Mouse (Mus musculus) embryonic facial prominence, embryonic 12.5 days (tissue): Measurements from ENCODE around the gene Mga. TPM values are rescaled to one million over a fixed set of nuclear protein-coding genes. Genes with fewer than 3 reads are reported as not detected.
A peak's percentile ranks its signal among the peaks of the same experiment; 100 is the strongest.

Experiments used
- ATAC-seq: fragments of 200-750 bp; cut with Nextera tagmentation; 2 replicates; pipeline ENCODE4 v1.8.0; 2017; ENCODE audit not compliant: insufficient number of reproducible peaks, insufficient read depth, low FRiP score, low TSS enrichment
- H3K27ac ChIP-seq: fragments of 300-500 bp; sonication (generic); 2 replicates; pipeline ENCODE4 v1.5.1; 2016; ENCODE audit warnings: mild to moderate bottlenecking
- H3K27me3 ChIP-seq: fragments of 300-500 bp; sonication (generic); 2 replicates; pipeline ENCODE4 v1.6.1; 2016; ENCODE audit warnings: mild to moderate bottlenecking, moderate library complexity
- H3K36me3 ChIP-seq: fragments of 300-500 bp; sonication (generic); 2 replicates; pipeline ENCODE4 v1.6.1; 2016; ENCODE audit warnings: mild to moderate bottlenecking
- H3K4me1 ChIP-seq: fragments of 300-500 bp; sonication (generic); 2 replicates; pipeline ENCODE4 v1.6.1; 2016
- H3K4me2 ChIP-seq: fragments of 300-500 bp; sonication (generic); replicated peaks from 2 replicates; pipeline ENCODE4 v1.6.1; 2016; ENCODE audit warnings: mild to moderate bottlenecking, moderate library complexity
- H3K4me3 ChIP-seq: fragments of 300-500 bp; sonication (generic); 2 replicates; pipeline ENCODE4 v1.5.1; 2016; ENCODE audit warnings: mild to moderate bottlenecking
- H3K9ac ChIP-seq: fragments of 300-500 bp; sonication (generic); 2 replicates; pipeline ENCODE4 v1.6.1; 2016; ENCODE audit warnings: mild to moderate bottlenecking, moderate library complexity
- H3K9me3 ChIP-seq: fragments of 300-500 bp; sonication (generic); 2 replicates; pipeline ENCODE4 v1.6.1; 2016; ENCODE audit warnings: mild to moderate bottlenecking, moderate library complexity
- WGBS: fragments of 180-500 bp; shearing (Covaris S2); methylation state at CpG from one replicate; pipeline ENCODE4 v1.1.7; 2016; 5-methylcytosine and 5-hydroxymethylcytosine counted together
- polyA plus RNA-seq: library from polyadenylated mRNA; unstranded; fragments of >200 nt; fragmentation: Nextera tagmentation; extraction: Ambion mirVana; gene quantifications from 2 replicates; pipeline ENCODE4 v1.2.1, GENCODE M21; 2016

Mga gene
- polyA plus RNA-seq, 1 experiment from 2014 or later: 40.5 TPM

- Histone ChIP-seq H3K4me3 (no peak overlapping the region), H3K4me2 (no peak overlapping the region), H3K36me3 (peaks cover 23% of the 10 kb centered on the region), H3K27me3 (no peaks in the 10 kb centered on the region), H3K9ac (no peak overlapping the region), H3K4me1 (no peaks in the 10 kb centered on the region), H3K27ac (no peak overlapping the region), H3K9me3 (no peaks in the 10 kb centered on the region)
- no peak for ATAC-seq
- WGBS: 89% methylated on average over 1 of the region's 1 CpGs
These were observed 20.8 kb downstream of the Mga start for GRCm38 (mm10) chr2:119917631-119918369.

- ATAC-seq: no peak
- 46% methylated on average over 9 of the region's 9 CpGs for WGBS
These were observed 73.5 kb downstream of the Mga start for GRCm38 (mm10) chr2:119970571-119970970.

GRCm38 (mm10) chr2:119971316-119971715 lies 74.3 kb downstream of the Mga start:
- H3K36me3 ChIP-seq: 0 out of 2 replicates have a peak, but pooled peaks cover 3% of the 10 kb centered on the region
- H3K9ac ChIP-seq: no peak overlapping the region
- H3K4me2 ChIP-seq: peak overlapping the region; percentile 68
- peaks cover 15% of the 10 kb centered on the region; the same call in 1 of the 2 replicates for H3K4me1 ChIP-seq
- WGBS: 78% methylated on average over 3 of the region's 3 CpGs
- no peaks in the 10 kb centered on the region for H3K9me3 ChIP-seq
- H3K27ac ChIP-seq: no peak overlapping the region
- no peak overlapping the region for H3K4me3 ChIP-seq
- no peak for ATAC-seq
- H3K27me3 ChIP-seq: no peaks in the 10 kb centered on the region

More at GRCm38 (mm10) chr2:119970571-119970970, 73.5 kb downstream of the Mga start:
- H3K9ac ChIP-seq: no peak overlapping the region
- no peak overlapping the region for H3K4me3 ChIP-seq
- H3K36me3 ChIP-seq: peaks cover 6% of the 10 kb centered on the region; the same call in 1 of the 2 replicates
- H3K9me3 ChIP-seq: no peaks in the 10 kb centered on the region
- H3K27me3 ChIP-seq: no peaks in the 10 kb centered on the region
- no peak overlapping the region for H3K27ac ChIP-seq
- no peak overlapping the region for H3K4me2 ChIP-seq
- H3K4me1 ChIP-seq: peaks cover 15% of the 10 kb centered on the region; the same call in 1 of the 2 replicates

GRCm38 (mm10) chr2:119971837-119972536 lies 75.0 kb downstream of the Mga start:
- ATAC-seq: peak; percentile 97
- Histone ChIP-seq H3K4me2 (peak overlapping the region; percentile 68), H3K4me3 (peak overlapping the region; percentile 80), H3K9me3 (no peaks in the 10 kb centered on the region), H3K27me3 (no peaks in the 10 kb centered on the region), H3K9ac (peak overlapping the region; percentile 87), H3K36me3 (0 out of 2 replicates have a peak, but pooled peaks cover 3% of the 10 kb centered on the region), H3K4me1 (peaks cover 15% of the 10 kb centered on the region; the same call in 1 of the 2 replicates), H3K27ac (peak overlapping the region; percentile 73)
- whole genome bisulfite sequencing: 2% methylated on average over 32 of the region's 32 CpGs

- peak; percentile 68 for ATAC-seq
- 1% methylated on average over 19 of the region's 19 CpGs for WGBS
- Histone ChIP-seq H3K9me3 (no peaks in the 10 kb centered on the region), H3K27ac (peak within 1 kb of the TSS; percentile 73), H3K27me3 (no peaks in the 10 kb centered on the region), H3K4me3 (peak within 1 kb of the TSS; percentile 80), H3K9ac (peak within 1 kb of the TSS; percentile 87), H3K36me3 (0 out of 2 replicates have a peak, but pooled peaks cover 3% of the 10 kb centered on the region), H3K4me1 (peaks cover 15% of the 10 kb centered on the region; the same call in 1 of the 2 replicates), H3K4me2 (peak within 1 kb of the TSS; percentile 68)
These were observed 75.5 kb downstream of the Mga start, which contains the start of gene Mapkbp1 for GRCm38 (mm10) chr2:119972537-119972879. Gene Mapkbp1 (plus strand): TSS chr2:119972699.

- Histone ChIP-seq H3K9me3 (no peaks in the 10 kb centered on the region), H3K4me2 (no peak overlapping the region), H3K4me1 (peaks cover 4% of the 10 kb centered on the region), H3K36me3 (no peaks in the 10 kb centered on the region), H3K27ac (no peak overlapping the region), H3K27me3 (no peaks in the 10 kb centered on the region), H3K4me3 (no peak overlapping the region), H3K9ac (no peak overlapping the region)
- ATAC-seq: no peak
- 90% methylated on average over 7 of the region's 7 CpGs for WGBS
These were observed 83.4 kb downstream of the Mga start for GRCm38 (mm10) chr2:119980343-119980986.

- no peaks in the 10 kb centered on the region for H3K36me3 ChIP-seq
- 27% methylated on average over 2 of the region's 2 CpGs for WGBS
- H3K4me2 ChIP-seq: no peak overlapping the region
- H3K9ac ChIP-seq: no peak overlapping the region
- no peaks in the 10 kb centered on the region for H3K27me3 ChIP-seq
- no peaks in the 10 kb centered on the region for H3K9me3 ChIP-seq
- 0 out of 2 replicates have a peak overlapping the region, but pooled peaks have one; percentile 17 for H3K27ac ChIP-seq
- H3K4me3 ChIP-seq: no peak overlapping the region
- no peak for ATAC-seq
- H3K4me1 ChIP-seq: peaks cover 4% of the 10 kb centered on the region
These were observed 84.6 kb downstream of the Mga start for GRCm38 (mm10) chr2:119981631-119982030.

- 77% methylated on average over 8 of the region's 8 CpGs for WGBS
- no peaks in the 10 kb centered on the region for H3K27me3 ChIP-seq
- H3K27ac ChIP-seq: no peak overlapping the region
- H3K9ac ChIP-seq: no peak overlapping the region
- no peak overlapping the region for H3K4me3 ChIP-seq
- peaks cover 4% of the 10 kb centered on the region; the same call in 1 of the 2 replicates for H3K4me1 ChIP-seq
- H3K36me3 ChIP-seq: no peaks in the 10 kb centered on the region
- no peak for ATAC-seq
- no peak overlapping the region for H3K4me2 ChIP-seq
- H3K9me3 ChIP-seq: no peaks in the 10 kb centered on the region
These were observed 88.8 kb downstream of the Mga start for GRCm38 (mm10) chr2:119985871-119986270.

GRCm38 (mm10) chr2:119986369-119986768 lies 89.3 kb downstream of the Mga start:
- no peaks in the 10 kb centered on the region for H3K9me3 ChIP-seq
- H3K36me3 ChIP-seq: no peaks in the 10 kb centered on the region
- H3K27ac ChIP-seq: no peak overlapping the region
- H3K4me1 ChIP-seq: peaks cover 4% of the 10 kb centered on the region; the same call in 1 of the 2 replicates
- H3K4me2 ChIP-seq: no peak overlapping the region
- no peak overlapping the region for H3K9ac ChIP-seq
- 77% methylated on average over 6 of the region's 6 CpGs for WGBS
- no peak for ATAC-seq
- no peak overlapping the region for H3K4me3 ChIP-seq
- H3K27me3 ChIP-seq: no peaks in the 10 kb centered on the region

GRCm38 (mm10) chr2:119987441-119987840 lies 90.4 kb downstream of the Mga start:
- H3K9me3 ChIP-seq: no peaks in the 10 kb centered on the region
- H3K27me3 ChIP-seq: no peaks in the 10 kb centered on the region
- ATAC-seq: no peak
- no peaks in the 10 kb centered on the region for H3K36me3 ChIP-seq
- 97% methylated on average over 2 of the region's 2 CpGs for WGBS
- no peak overlapping the region for H3K4me3 ChIP-seq
- no peaks in the 10 kb centered on the region for H3K4me1 ChIP-seq
- H3K4me2 ChIP-seq: no peak overlapping the region
- no peak overlapping the region for H3K27ac ChIP-seq
- H3K9ac ChIP-seq: no peak overlapping the region

GRCm38 (mm10) chr2:119988952-119989351 lies 91.9 kb downstream of the Mga start:
- Histone ChIP-seq H3K27ac (no peak overlapping the region), H3K4me2 (no peak overlapping the region), H3K27me3 (no peaks in the 10 kb centered on the region), H3K4me1 (no peaks in the 10 kb centered on the region), H3K9ac (no peak overlapping the region), H3K36me3 (no peaks in the 10 kb centered on the region), H3K4me3 (no peak overlapping the region), H3K9me3 (no peaks in the 10 kb centered on the region)
- ATAC-seq: no peak
- WGBS: 84% methylated on average over 4 of the region's 4 CpGs
